Mouse (Mus musculus): ENCODE measurements around the gene Rab3il1.

DNA sequence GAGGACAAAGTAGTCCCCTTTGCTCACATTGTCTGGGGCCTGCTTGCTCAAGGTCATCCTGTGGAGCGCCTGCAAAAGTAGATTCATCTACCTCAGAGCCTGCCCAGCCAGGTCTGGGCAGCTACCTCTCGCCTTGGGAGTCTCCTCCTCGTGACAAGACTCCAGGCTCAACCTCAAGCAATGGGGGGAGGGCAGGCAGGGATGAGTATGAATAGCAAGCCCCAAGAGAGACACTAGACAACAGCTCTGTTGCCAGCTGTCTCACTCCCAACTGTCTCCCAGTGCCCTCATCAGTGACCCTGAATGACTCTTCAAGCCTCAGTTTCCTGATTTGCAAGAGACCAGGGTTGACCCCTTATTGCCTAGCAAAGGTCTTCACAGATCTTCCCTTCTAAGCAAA lies 11.9 kb downstream of the Rab3il1 start:
- TF ChIP-seq CTCF (conservative IDR thresholded peaks at IDR 0.05; ENCODE audit: low read length): no peak
- no peak for TF ChIP-seq POU5F1 (IDR thresholded peaks at IDR 0.05; ENCODE audit: borderline replicate concordance, low read length)
- TF ChIP-seq NANOG (IDR thresholded peaks at IDR 0.05; ENCODE audit: borderline replicate concordance, low read length): no peak

Data from E14TG2a.4 (cell line).